Mouse (Mus musculus): ENCODE measurements at regions not wholly inside any gene's neighbourhood (a gene's known extent, or its start where the extent isn't known, plus 50 kb on each side); places are given as distances from the start of the nearest gene placed in this dataset.
A peak's percentile ranks its signal among the peaks of the same experiment; 100 is the strongest.

GRCm38 (mm10) chr16:62562051-62562450 lies 224.6 kb downstream of the Nsun3 start:
- H3K79me2 ChIP-seq (ENCODE audit: control insufficient read depth, insufficient read depth): no peaks in the 10 kb centered on the region
- H3K27me3 ChIP-seq (ENCODE audit: control insufficient read depth, insufficient read depth, insufficient read length): no peaks in the 10 kb centered on the region
- H3K36me3 ChIP-seq (ENCODE audit: control insufficient read depth, insufficient read depth): no peaks in the 10 kb centered on the region
- TF ChIP-seq MYOD1 (IDR thresholded peaks at IDR 0.05; ENCODE audit: control insufficient read depth in 1 of 3, insufficient read length in 2 of 3, low read depth in 2 of 3) (no peak), USF1 (IDR thresholded peaks at IDR 0.05; ENCODE audit: low read depth) (no peak), TCF12 (IDR thresholded peaks at IDR 0.05; ENCODE audit: insufficient read depth, poor library complexity, severe bottlenecking) (no peak), MAX (IDR thresholded peaks at IDR 0.05; ENCODE audit: low read depth) (no peak), CEBPB (IDR thresholded peaks at IDR 0.05; ENCODE audit: insufficient read depth, poor library complexity, severe bottlenecking) (no peak), SRF (IDR thresholded peaks at IDR 0.05; ENCODE audit: control insufficient read depth, insufficient read length, low read depth) (no peak), TCF3 (IDR thresholded peaks at IDR 0.05; ENCODE audit: insufficient read length, low read depth) (no peak), MYOG (IDR thresholded peaks at IDR 0.05; ENCODE audit: control insufficient read depth in 1 of 3, insufficient read depth in 1 of 3, insufficient read length in 2 of 3, low read depth in 2 of 3) (no peak), POLR2A (IDR thresholded peaks at IDR 0.05; ENCODE audit: insufficient read length, low read depth) (no peak), REST (IDR thresholded peaks at IDR 0.05; ENCODE audit: insufficient read depth, insufficient read length) (no peak), POLR2AphosphoS2 (IDR thresholded peaks at IDR 0.05; ENCODE audit: insufficient read length, low read depth) (no peak), E2F4 (IDR thresholded peaks at IDR 0.05; ENCODE audit: insufficient read depth) (no peak)
- no peak overlapping the region for H3ac ChIP-seq (ENCODE audit: control insufficient read depth, insufficient read length)
- no peak overlapping the region for H3K4me2 ChIP-seq (ENCODE audit: low read depth)
- H3K4me3 ChIP-seq: no peak overlapping the region

GRCm38 (mm10) chr16:62543156-62543555 lies 243.5 kb downstream of the Nsun3 start:
- no peak for TF ChIP-seq POLR2A (IDR thresholded peaks at IDR 0.05; ENCODE audit: insufficient read length, low read depth)
- TF ChIP-seq CEBPB (IDR thresholded peaks at IDR 0.05; ENCODE audit: insufficient read depth, poor library complexity, severe bottlenecking): no peak
- TF ChIP-seq MAX (IDR thresholded peaks at IDR 0.05; ENCODE audit: low read depth): no peak
- no peak for TF ChIP-seq USF1 (IDR thresholded peaks at IDR 0.05; ENCODE audit: low read depth)
- no peak for TF ChIP-seq MYOG (IDR thresholded peaks at IDR 0.05; ENCODE audit: control insufficient read depth in 1 of 3, insufficient read depth in 1 of 3, insufficient read length in 2 of 3, low read depth in 2 of 3)
- no peak for TF ChIP-seq E2F4 (IDR thresholded peaks at IDR 0.05; ENCODE audit: insufficient read depth)
- TF ChIP-seq TCF3 (IDR thresholded peaks at IDR 0.05; ENCODE audit: insufficient read length, low read depth): no peak
- no peak for TF ChIP-seq POLR2AphosphoS2 (IDR thresholded peaks at IDR 0.05; ENCODE audit: insufficient read length, low read depth)
- no peak for TF ChIP-seq MYOD1 (IDR thresholded peaks at IDR 0.05; ENCODE audit: control insufficient read depth in 1 of 3, insufficient read length in 2 of 3, low read depth in 2 of 3)
- no peak for TF ChIP-seq TCF12 (IDR thresholded peaks at IDR 0.05; ENCODE audit: insufficient read depth, poor library complexity, severe bottlenecking)
- no peak for TF ChIP-seq REST (IDR thresholded peaks at IDR 0.05; ENCODE audit: insufficient read depth, insufficient read length)
- TF ChIP-seq SRF (IDR thresholded peaks at IDR 0.05; ENCODE audit: control insufficient read depth, insufficient read length, low read depth): no peak
- H3K79me2 ChIP-seq (ENCODE audit: control insufficient read depth, insufficient read depth): no peaks in the 10 kb centered on the region
- no peak overlapping the region for H3K4me2 ChIP-seq (ENCODE audit: low read depth)
- no peak overlapping the region for H3ac ChIP-seq (ENCODE audit: control insufficient read depth, insufficient read length)
- H3K27me3 ChIP-seq (ENCODE audit: control insufficient read depth, insufficient read depth, insufficient read length): no peaks in the 10 kb centered on the region
- no peaks in the 10 kb centered on the region for H3K36me3 ChIP-seq (ENCODE audit: control insufficient read depth, insufficient read depth)
- no peak overlapping the region for H3K4me3 ChIP-seq

DNA sequence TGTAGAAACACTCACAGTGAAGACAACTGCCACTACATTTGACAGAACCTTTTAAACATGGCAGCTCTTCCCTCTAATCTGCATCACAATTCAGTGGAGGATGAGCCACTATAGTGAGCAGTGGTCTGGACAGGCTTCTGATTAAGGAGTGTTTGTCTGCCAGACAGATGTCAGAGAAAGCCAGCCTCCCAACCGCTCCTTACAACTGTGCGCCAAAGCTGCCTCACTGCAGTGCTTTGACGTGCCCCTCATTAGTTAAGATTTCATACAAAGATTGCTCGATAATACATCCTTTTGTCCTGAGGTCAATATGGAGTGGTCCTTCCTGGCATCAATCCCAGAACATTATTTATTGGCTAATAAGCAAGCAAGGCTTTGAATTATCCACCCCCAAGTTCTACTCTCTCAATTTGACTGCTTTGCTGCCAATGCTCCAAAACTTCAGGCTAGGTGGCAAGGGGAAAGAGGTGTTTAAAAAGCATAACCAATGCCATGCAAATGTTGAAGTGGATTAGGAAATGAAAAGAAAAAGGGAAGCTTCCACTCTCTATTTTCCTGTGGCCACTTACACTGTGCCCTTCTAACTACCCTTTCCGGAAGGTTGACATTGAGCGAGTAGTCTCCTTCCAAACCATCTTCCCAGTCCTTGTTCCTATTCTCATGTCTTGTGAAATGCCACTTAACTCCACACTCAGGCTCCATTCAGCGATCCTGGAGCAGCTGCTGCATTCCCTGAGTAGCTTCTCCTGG lies 248.7 kb downstream of the Nsun3 start:
- H3K27me3 ChIP-seq (ENCODE audit: control insufficient read depth, insufficient read depth, insufficient read length): no peaks in the 10 kb centered on the region
- H3K4me2 ChIP-seq (ENCODE audit: low read depth): no peak overlapping the region
- no peak overlapping the region for H3ac ChIP-seq (ENCODE audit: control insufficient read depth, insufficient read length)
- TF ChIP-seq USF1 (IDR thresholded peaks at IDR 0.05; ENCODE audit: low read depth) (no peak), REST (IDR thresholded peaks at IDR 0.05; ENCODE audit: insufficient read depth, insufficient read length) (no peak), POLR2A (IDR thresholded peaks at IDR 0.05; ENCODE audit: insufficient read length, low read depth) (no peak), MYOD1 (IDR thresholded peaks at IDR 0.05; ENCODE audit: control insufficient read depth in 1 of 3, insufficient read length in 2 of 3, low read depth in 2 of 3) (no peak), SRF (IDR thresholded peaks at IDR 0.05; ENCODE audit: control insufficient read depth, insufficient read length, low read depth) (no peak), POLR2AphosphoS2 (IDR thresholded peaks at IDR 0.05; ENCODE audit: insufficient read length, low read depth) (no peak)
- H3K4me3 ChIP-seq: no peak overlapping the region
- no peaks in the 10 kb centered on the region for H3K79me2 ChIP-seq (ENCODE audit: control insufficient read depth, insufficient read depth)
- H3K36me3 ChIP-seq (ENCODE audit: control insufficient read depth, insufficient read depth): no peaks in the 10 kb centered on the region

DNA sequence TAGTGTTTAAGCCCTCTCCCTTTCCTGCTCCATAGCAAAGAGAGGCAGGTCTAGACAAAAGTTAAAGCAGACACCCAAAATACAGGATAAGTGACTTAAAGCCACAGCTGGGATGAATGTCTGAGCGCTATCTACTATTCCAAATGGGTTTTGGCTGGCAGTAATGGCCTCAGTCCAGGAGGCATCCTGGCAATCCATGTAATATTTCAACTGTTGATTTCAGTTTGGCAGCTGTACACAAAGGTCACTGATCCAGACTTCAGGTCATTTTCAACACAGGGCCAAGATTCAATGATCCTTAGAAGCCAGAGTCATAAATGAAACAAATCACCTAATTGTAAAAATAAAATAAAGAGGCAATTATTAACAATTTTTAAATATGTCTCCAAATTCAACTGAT lies 277.3 kb downstream of the Nsun3 start:
- H3K36me3 ChIP-seq (ENCODE audit: control insufficient read depth, insufficient read depth): no peaks in the 10 kb centered on the region
- no peak overlapping the region for H3K4me3 ChIP-seq
- H3K27me3 ChIP-seq (ENCODE audit: control insufficient read depth, insufficient read depth, insufficient read length): no peaks in the 10 kb centered on the region
- H3K79me2 ChIP-seq (ENCODE audit: control insufficient read depth, insufficient read depth): no peaks in the 10 kb centered on the region
- TF ChIP-seq TCF12 (IDR thresholded peaks at IDR 0.05; ENCODE audit: insufficient read depth, poor library complexity, severe bottlenecking) (no peak), REST (IDR thresholded peaks at IDR 0.05; ENCODE audit: insufficient read depth, insufficient read length) (no peak), MYOG (IDR thresholded peaks at IDR 0.05; ENCODE audit: control insufficient read depth in 1 of 3, insufficient read depth in 1 of 3, insufficient read length in 2 of 3, low read depth in 2 of 3) (no peak), MAX (IDR thresholded peaks at IDR 0.05; ENCODE audit: low read depth) (no peak), CEBPB (IDR thresholded peaks at IDR 0.05; ENCODE audit: insufficient read depth, poor library complexity, severe bottlenecking) (no peak), MYOD1 (IDR thresholded peaks at IDR 0.05; ENCODE audit: control insufficient read depth in 1 of 3, insufficient read length in 2 of 3, low read depth in 2 of 3) (no peak), POLR2AphosphoS2 (IDR thresholded peaks at IDR 0.05; ENCODE audit: insufficient read length, low read depth) (no peak), POLR2A (IDR thresholded peaks at IDR 0.05; ENCODE audit: insufficient read length, low read depth) (no peak), E2F4 (IDR thresholded peaks at IDR 0.05; ENCODE audit: insufficient read depth) (no peak), SRF (IDR thresholded peaks at IDR 0.05; ENCODE audit: control insufficient read depth, insufficient read length, low read depth) (no peak), USF1 (IDR thresholded peaks at IDR 0.05; ENCODE audit: low read depth) (no peak), TCF3 (IDR thresholded peaks at IDR 0.05; ENCODE audit: insufficient read length, low read depth) (no peak)
- H3ac ChIP-seq (ENCODE audit: control insufficient read depth, insufficient read length): no peak overlapping the region
- H3K4me2 ChIP-seq (ENCODE audit: low read depth): peak overlapping the region; percentile 12
